Mouse (Mus musculus) heart, embryonic 16.5 days (tissue): Measurements from ENCODE around the gene Pigw. TPM values are rescaled to one million over a fixed set of nuclear protein-coding genes. Genes with fewer than 3 reads are reported as not detected.
A peak's percentile ranks its signal among the peaks of the same experiment; 100 is the strongest.
"Not testable (repeated sequence)": the region's sequence is repeated elsewhere in the genome, so short reads cannot be mapped to it uniquely, and the experiment has no call there.

Experiments used
- ATAC-seq: fragments of 200-750 bp; cut with Nextera tagmentation; replicated peaks from 2 replicates; pipeline ENCODE4 v1.8.0; 2017; ENCODE audit warnings: moderate number of reproducible peaks; ENCODE audit not compliant: insufficient read depth, low FRiP score; ENCODE audit errors: extremely low read depth
- H3K27ac ChIP-seq: fragments of 300-500 bp; sonication (generic); 2 replicates; pipeline ENCODE4 v1.5.1; 2014; ENCODE audit warnings: mild to moderate bottlenecking, low read length, control low read depth, moderate library complexity
- H3K27me3 ChIP-seq: fragments of 300-500 bp; sonication (generic); 2 replicates; pipeline ENCODE4 v1.6.1; 2014; ENCODE audit warnings: low read length, mixed read lengths; ENCODE audit not compliant: control insufficient read depth, insufficient read depth
- H3K36me3 ChIP-seq: fragments of 300-500 bp; sonication (generic); 2 replicates; pipeline ENCODE4 v1.6.1; 2014; ENCODE audit not compliant: control insufficient read depth, insufficient read depth
- H3K4me1 ChIP-seq: fragments of 300-500 bp; sonication (generic); 2 replicates; pipeline ENCODE4 v1.6.1; 2014; ENCODE audit warnings: low read length, mixed read lengths; ENCODE audit not compliant: control insufficient read depth, insufficient read depth
- H3K4me2 ChIP-seq: fragments of 300-500 bp; sonication (generic); 2 replicates; pipeline ENCODE4 v1.6.1; 2014; ENCODE audit warnings: low read depth, mild to moderate bottlenecking, control low read depth, low read length
- H3K4me3 ChIP-seq: fragments of 300-500 bp; sonication (generic); 2 replicates; pipeline ENCODE4 v1.5.1; 2014; ENCODE audit warnings: mild to moderate bottlenecking, control low read depth, low read length
- H3K9ac ChIP-seq: fragments of 300-500 bp; sonication (generic); 2 replicates; pipeline ENCODE4 v1.6.1; 2014; ENCODE audit warnings: low read length, control low read depth
- H3K9me3 ChIP-seq: fragments of 300-500 bp; sonication (generic); replicated peaks from 2 replicates; pipeline ENCODE4 v1.6.1; 2016; ENCODE audit warnings: low read length; ENCODE audit not compliant: control insufficient read depth
- WGBS: fragments of 180-500 bp; shearing (Covaris S2); extraction: QIAGEN DNeasy Blood & Tissue Kit; methylation state at CpG from one replicate; pipeline ENCODE4 v1.1.7; 2014; 5-methylcytosine and 5-hydroxymethylcytosine counted together
- microRNA-seq: library from miRNA; unstranded; fragments of <30 nt; microRNA quantifications from one replicate; pipeline ENCODE4, GENCODE M21; 2017
- polyA plus RNA-seq: library from polyadenylated mRNA; unstranded; fragments of >200 nt; fragmentation: Nextera tagmentation; extraction: Ambion mirVana; gene quantifications from 2 replicates; pipeline ENCODE4 v1.2.1, GENCODE M21; 2015

The Pigw gene
- polyA plus RNA-seq, 1 experiment from 2014 or later, result 2.8 TPM

GRCm38 (mm10) chr11:84839330-84839729 is 40.8 kb downstream of the Pigw start:
- Histone ChIP-seq H3K4me3 (no peak overlapping the region), H3K4me2 (no peak overlapping the region), H3K27ac (no peak overlapping the region), H3K4me1 (no peaks in the 10 kb centered on the region), H3K36me3 (peaks cover 42% of the 10 kb centered on the region), H3K9me3 (no peaks in the 10 kb centered on the region), H3K9ac (no peak overlapping the region), H3K27me3 (no peaks in the 10 kb centered on the region)
- 82% methylated on average over 2 of the region's 2 CpGs for WGBS
- no peak for ATAC-seq

GRCm38 (mm10) chr11:84829495-84829894 is 50.6 kb downstream of the Pigw start:
- peaks cover 27% of the 10 kb centered on the region for H3K4me1 ChIP-seq
- 64% methylated on average over 11 of the region's 11 CpGs for WGBS
- H3K36me3 ChIP-seq, result peaks cover 21% of the 10 kb centered on the region
- ATAC-seq, H3K9me3 ChIP-seq, H3K27me3 ChIP-seq: not testable (repeated sequence)
- peak overlapping the region; percentile 64 for H3K4me3 ChIP-seq
- peak overlapping the region; percentile 98 for H3K27ac ChIP-seq
- peak overlapping the region; percentile 77 for H3K9ac ChIP-seq
- H3K4me2 ChIP-seq, result peak overlapping the region; percentile 83

GRCm38 (mm10) chr11:84828516-84829399 is 51.3 kb downstream of the Pigw start, which contains the start of gene Dhrs11:
Gene Dhrs11 (minus strand): TSS chr11:84828994.
- no peaks in the 10 kb centered on the region for H3K9me3 ChIP-seq
- peak; percentile 92 for ATAC-seq
- peak within 1 kb of the TSS; percentile 77 for H3K9ac ChIP-seq
- H3K4me1 ChIP-seq, result peaks cover 34% of the 10 kb centered on the region
- H3K36me3 ChIP-seq, result peaks cover 19% of the 10 kb centered on the region
- H3K27me3 ChIP-seq, result no peaks in the 10 kb centered on the region
- H3K4me2 ChIP-seq, result peak within 1 kb of the TSS; percentile 83
- H3K27ac ChIP-seq, result peak within 1 kb of the TSS; percentile 98
- WGBS, result under 1% methylated on average over 62 of the region's 62 CpGs
- H3K4me3 ChIP-seq, result peak within 1 kb of the TSS; percentile 64

DNA sequence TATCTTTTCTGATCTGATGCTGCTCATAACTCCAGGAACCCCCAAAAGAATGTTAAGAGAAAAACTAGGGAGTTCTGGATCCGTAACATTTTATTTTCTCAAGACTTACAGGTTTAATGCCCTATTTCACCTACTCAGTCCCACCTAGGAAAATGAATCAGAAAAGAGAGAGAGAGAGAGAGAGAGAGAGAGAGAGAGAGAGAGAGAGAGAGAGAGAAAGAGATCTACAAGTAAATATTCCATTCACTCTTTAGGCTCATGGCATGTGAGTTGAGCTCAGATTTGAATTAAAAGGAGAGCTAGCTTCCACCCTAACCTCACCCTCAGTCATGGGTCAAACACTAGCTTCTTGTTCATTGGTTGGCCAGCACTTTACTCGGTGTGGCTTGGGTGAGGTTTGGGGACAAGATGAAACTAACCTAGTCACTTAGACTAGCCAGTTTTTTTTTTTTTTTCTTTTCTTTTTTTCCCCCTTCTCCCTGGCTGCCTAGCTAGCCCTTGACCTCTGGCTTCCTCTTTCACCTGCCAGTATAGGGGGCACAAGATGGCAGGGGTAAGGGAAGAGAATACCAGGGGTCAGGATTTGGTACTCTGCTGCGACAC is 52.1 kb downstream of the Pigw start:
- peak overlapping the region; percentile 77 for H3K9ac ChIP-seq
- H3K4me3 ChIP-seq, result peak overlapping the region; percentile 64
- 38% methylated on average over 3 of the region's 3 CpGs for WGBS
- H3K27ac ChIP-seq, result peak overlapping the region; percentile 98
- no peaks in the 10 kb centered on the region for H3K9me3 ChIP-seq
- no peak for ATAC-seq
- H3K36me3 ChIP-seq, result peaks cover 16% of the 10 kb centered on the region
- no peaks in the 10 kb centered on the region for H3K27me3 ChIP-seq
- peaks cover 41% of the 10 kb centered on the region for H3K4me1 ChIP-seq
- H3K4me2 ChIP-seq, result peak overlapping the region; percentile 83

- no peaks in the 10 kb centered on the region for H3K27me3 ChIP-seq
- H3K9me3 ChIP-seq, result no peaks in the 10 kb centered on the region
- peak overlapping the region; percentile 64 for H3K4me3 ChIP-seq
- no peak for ATAC-seq
- H3K27ac ChIP-seq, result peak overlapping the region; percentile 98
- H3K4me1 ChIP-seq, result peaks cover 46% of the 10 kb centered on the region
- H3K9ac ChIP-seq, result peak overlapping the region; percentile 77
- peak overlapping the region; percentile 83 for H3K4me2 ChIP-seq
- H3K36me3 ChIP-seq, result peaks cover 13% of the 10 kb centered on the region
These were observed 52.6 kb downstream of the Pigw start for GRCm38 (mm10) chr11:84827492-84827891.

Small RNAs within 50 kb of the gene (microRNA-seq; reads per million reads assigned to microRNA genes)
- gene Gm23564, result not detected

Other genes starting within 250 kb of the Pigw start
- gene Mrm1, start 60.8 kb downstream of the Pigw start, polyA plus RNA-seq, result 24.0 and 28.4 TPM in 2 replicates
- gene Dhrs11, start 51.3 kb downstream of the Pigw start, polyA plus RNA-seq, result 73.8 and 81.8 TPM in 2 replicates
- 50.0 and 55.8 TPM in 2 replicates for gene Ggnbp2, start 9.5 kb downstream of the Pigw start, polyA plus RNA-seq
- 6.6 and 6.8 TPM in 2 replicates for gene Myo19, start 137 bp downstream of the Pigw start, polyA plus RNA-seq
- 37.6 and 38.0 TPM in 2 replicates for gene Znhit3, start 36.1 kb upstream of the Pigw start, polyA plus RNA-seq
- gene Car4, start 77.5 kb upstream of the Pigw start, polyA plus RNA-seq, result 1.0 and 1.1 TPM in 2 replicates